Mouse (Mus musculus): Measurements from ENCODE around the gene Camk1g.

DNA sequence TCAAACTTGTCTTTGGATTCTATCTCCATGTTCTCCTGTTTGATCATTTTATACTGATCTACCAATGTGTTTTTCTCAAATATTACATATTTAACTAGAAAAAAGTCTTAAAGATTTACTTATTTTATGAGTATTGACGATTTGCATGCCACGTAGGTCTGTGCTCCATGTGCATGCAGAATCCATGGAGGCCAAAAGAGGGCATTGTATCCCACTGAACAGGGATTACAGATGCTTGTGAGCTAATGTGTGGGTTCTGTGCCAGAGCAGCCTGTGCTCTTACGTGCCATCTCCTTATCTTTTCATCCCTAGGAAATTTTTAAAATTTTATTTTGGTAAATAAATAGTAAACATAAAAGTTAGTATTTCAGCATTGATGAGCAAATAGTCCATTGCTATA is 22.2 kb upstream of the Camk1g start:
- TF ChIP-seq CTCF (IDR thresholded peaks at IDR 0.05; ENCODE audit: low read depth, low read length) (no peak), GATA1 (IDR thresholded peaks at IDR 0.05; ENCODE audit: borderline replicate concordance, low read length) (no peak), TAL1 (conservative IDR thresholded peaks at IDR 0.05; ENCODE audit: low read depth, low read length) (no peak), POLR2AphosphoS5 (IDR thresholded peaks at IDR 0.05; ENCODE audit: insufficient replicate concordance, low read depth, low read length) (no peak), GATA2 (IDR thresholded peaks at IDR 0.05; ENCODE audit: borderline replicate concordance, low read depth, low read length) (no peak)
